Mouse (Mus musculus): ENCODE data around the gene Olfr1317.

- TF ChIP-seq CTCF (IDR thresholded peaks at IDR 0.05; ENCODE audit: insufficient read depth, low read depth, low read length) (no peak), POLR2A (IDR thresholded peaks at IDR 0.05; ENCODE audit: insufficient read depth, low read depth, low read length) (no peak)
Measured at GRCm38 (mm10) chr2:112134877-112135276, 5.3 kb upstream of the Olfr1317 start, which contains the start of gene Olfr1316.
